Mouse (Mus musculus): ENCODE data around the gene Myo18a. TPM values are rescaled to one million over a fixed set of nuclear protein-coding genes. Genes with fewer than 3 reads are reported as not detected.
A peak's percentile ranks its signal among the peaks of the same experiment; 100 is the strongest.

The Myo18a gene
- polyA plus RNA-seq, 1 experiment from 2014 or later, result 43.7 TPM

GRCm38 (mm10) chr11:77775701-77776400 lies 12.8 kb downstream of the Myo18a start:
- Histone ChIP-seq H3K36me3 (peaks cover 12% of the 10 kb centered on the region), H3K4me2 (no peak overlapping the region), H3K27me3 (no peaks in the 10 kb centered on the region), H3K27ac (replicated peaks) (peak overlapping the region; percentile 50; the same call in 1 of the 2 replicates), H3K4me3 (no peak overlapping the region), H3K9ac (no peak overlapping the region), H3K4me1 (replicated peaks) (peaks cover 17% of the 10 kb centered on the region), H3K9me3 (no peaks in the 10 kb centered on the region)
- ATAC-seq (ENCODE audit: low FRiP score, low read depth), result no peak
- WGBS, result 52% methylated on average over 9 of the region's 9 CpGs

GRCm38 (mm10) chr11:77777436-77777835 lies 14.4 kb downstream of the Myo18a start:
- H3K4me2 ChIP-seq, result no peak overlapping the region
- H3K4me1 ChIP-seq (replicated peaks), result peaks cover 17% of the 10 kb centered on the region
- no peaks in the 10 kb centered on the region for H3K27me3 ChIP-seq
- no peak overlapping the region for H3K27ac ChIP-seq (replicated peaks)
- 89% methylated on average over 17 of the region's 17 CpGs for WGBS
- no peaks in the 10 kb centered on the region for H3K9me3 ChIP-seq
- peaks cover 12% of the 10 kb centered on the region for H3K36me3 ChIP-seq
- H3K9ac ChIP-seq, result no peak overlapping the region
- no peak for ATAC-seq (ENCODE audit: low FRiP score, low read depth)
- H3K4me3 ChIP-seq, result no peak overlapping the region

DNA sequence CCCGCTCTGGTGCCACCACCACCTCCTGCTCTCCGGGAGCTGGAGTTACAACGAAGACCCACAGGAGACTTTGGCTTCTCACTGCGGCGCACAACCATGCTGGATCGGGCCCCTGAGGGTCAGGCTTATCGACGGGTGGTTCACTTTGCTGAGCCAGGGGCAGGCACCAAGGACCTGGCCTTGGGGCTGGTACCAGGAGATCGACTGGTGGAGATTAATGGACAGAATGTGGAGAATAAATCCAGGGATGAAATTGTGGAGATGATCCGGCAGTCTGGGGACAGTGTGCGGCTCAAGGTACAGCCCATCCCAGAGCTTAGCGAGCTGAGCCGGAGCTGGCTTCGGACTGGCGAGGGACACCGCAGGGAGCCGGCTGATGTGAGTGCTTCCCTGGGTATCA lies 14.9 kb downstream of the Myo18a start:
- Histone ChIP-seq H3K4me2 (no peak overlapping the region), H3K27me3 (no peaks in the 10 kb centered on the region), H3K9me3 (no peaks in the 10 kb centered on the region), H3K4me1 (replicated peaks) (peaks cover 18% of the 10 kb centered on the region), H3K27ac (replicated peaks) (no peak overlapping the region), H3K4me3 (no peak overlapping the region), H3K36me3 (peaks cover 12% of the 10 kb centered on the region), H3K9ac (no peak overlapping the region)
- ATAC-seq (ENCODE audit: low FRiP score, low read depth), result no peak
- 91% methylated on average over 17 of the region's 17 CpGs for WGBS

GRCm38 (mm10) chr11:77779240-77779639 lies 16.2 kb downstream of the Myo18a start:
- Histone ChIP-seq H3K27ac (replicated peaks) (no peak overlapping the region), H3K4me2 (no peak overlapping the region), H3K9me3 (no peaks in the 10 kb centered on the region), H3K36me3 (peaks cover 12% of the 10 kb centered on the region), H3K9ac (no peak overlapping the region), H3K4me3 (no peak overlapping the region), H3K27me3 (no peaks in the 10 kb centered on the region), H3K4me1 (replicated peaks) (peaks cover 31% of the 10 kb centered on the region)
- WGBS, result 86% methylated on average over 1 of the region's 1 CpGs
- ATAC-seq (ENCODE audit: low FRiP score, low read depth), result no peak

- ATAC-seq (ENCODE audit: low FRiP score, low read depth), result no peak
- no peak overlapping the region for H3K9ac ChIP-seq
- H3K36me3 ChIP-seq, result peaks cover 12% of the 10 kb centered on the region
- H3K4me1 ChIP-seq (replicated peaks), result peaks cover 43% of the 10 kb centered on the region
- no peak overlapping the region for H3K4me3 ChIP-seq
- H3K27me3 ChIP-seq, result no peaks in the 10 kb centered on the region
- no peak overlapping the region for H3K27ac ChIP-seq (replicated peaks)
- no peaks in the 10 kb centered on the region for H3K9me3 ChIP-seq
- no peak overlapping the region for H3K4me2 ChIP-seq
- whole genome bisulfite sequencing, result 60% methylated on average over 7 of the region's 7 CpGs
Observed at GRCm38 (mm10) chr11:77781088-77781487, 18.0 kb downstream of the Myo18a start.

DNA sequence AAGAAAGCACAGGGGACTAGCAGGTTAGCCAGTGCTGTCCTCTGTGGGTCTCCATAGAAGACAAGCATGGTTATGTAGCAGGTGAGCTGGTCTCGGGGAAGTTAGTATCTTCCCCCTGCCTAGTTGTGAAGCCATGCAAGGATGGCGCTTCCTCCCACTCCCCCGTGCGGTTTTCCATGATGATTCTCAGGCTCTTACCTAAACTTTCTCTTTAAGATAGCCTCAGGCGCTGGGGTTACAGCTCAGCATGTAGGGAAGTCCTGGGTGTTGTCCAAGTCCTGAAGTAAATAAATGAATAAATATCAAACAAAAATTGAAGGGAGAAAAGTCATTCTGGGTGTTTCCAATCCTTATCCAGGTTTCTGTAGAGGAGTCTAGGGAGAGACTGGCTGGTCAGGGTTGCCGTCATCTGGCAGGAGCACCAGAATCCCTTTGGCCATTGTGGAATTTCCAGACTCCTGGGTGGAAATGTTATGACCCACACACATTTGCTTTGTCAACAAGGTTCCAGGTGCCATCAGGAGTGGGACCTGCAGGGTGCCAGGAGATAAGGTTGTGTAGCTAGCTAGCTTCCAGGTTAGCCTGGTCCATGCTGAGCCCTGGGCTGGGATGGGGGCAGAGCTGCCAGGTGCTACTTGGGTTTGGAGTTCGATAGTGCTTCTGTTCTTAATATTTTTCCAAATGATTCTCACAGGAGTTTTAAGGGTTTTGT lies 19.2 kb downstream of the Myo18a start:
- H3K27me3 ChIP-seq, result no peaks in the 10 kb centered on the region
- no peak for ATAC-seq (ENCODE audit: low FRiP score, low read depth)
- WGBS, result 89% methylated on average over 7 of the region's 7 CpGs
- H3K9ac ChIP-seq, result no peak overlapping the region
- no peak overlapping the region for H3K27ac ChIP-seq (replicated peaks)
- peaks cover 49% of the 10 kb centered on the region for H3K4me1 ChIP-seq (replicated peaks)
- H3K4me3 ChIP-seq, result no peak overlapping the region
- H3K4me2 ChIP-seq, result no peak overlapping the region
- peaks cover 10% of the 10 kb centered on the region for H3K36me3 ChIP-seq
- no peaks in the 10 kb centered on the region for H3K9me3 ChIP-seq

DNA sequence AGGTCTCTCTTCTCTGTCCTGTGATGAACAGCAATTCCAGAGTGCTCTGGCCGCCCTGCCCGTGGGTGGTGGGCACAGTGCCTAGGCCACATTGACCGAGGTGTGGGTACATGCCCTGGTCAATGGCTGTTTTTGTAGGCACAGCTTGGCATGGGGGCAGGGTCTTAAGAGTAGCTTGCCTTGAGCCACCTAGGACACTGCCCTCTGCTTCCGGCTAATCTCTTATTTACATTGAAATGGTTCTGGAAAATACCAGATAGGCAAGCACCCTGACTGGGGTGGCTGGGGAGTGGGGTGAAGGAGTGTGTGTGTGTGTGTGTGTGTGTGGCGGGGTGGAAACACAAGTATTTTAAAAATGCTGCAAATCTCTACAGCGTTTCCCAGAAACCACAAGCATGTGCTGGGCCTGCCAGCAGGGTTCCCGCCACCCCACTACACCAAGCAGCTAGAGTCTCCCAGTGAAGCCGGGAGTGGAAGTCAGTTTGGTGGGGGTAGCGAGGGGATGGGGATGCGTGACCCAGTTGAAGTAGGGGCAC lies 20.2 kb downstream of the Myo18a start:
- H3K27ac ChIP-seq (replicated peaks), result peak overlapping the region; percentile 67; the same call in 1 of the 2 replicates
- H3K4me1 ChIP-seq (replicated peaks), result peaks cover 49% of the 10 kb centered on the region
- H3K4me2 ChIP-seq, result no peak overlapping the region
- H3K27me3 ChIP-seq, result no peaks in the 10 kb centered on the region
- no peak overlapping the region for H3K4me3 ChIP-seq
- 0 out of 2 replicates have a peak overlapping the region, but pooled peaks have one; percentile 10 for H3K9ac ChIP-seq
- WGBS, result 50% methylated on average over 10 of the region's 10 CpGs
- no peaks in the 10 kb centered on the region for H3K36me3 ChIP-seq
- no peak; the same call in 1 of the 2 replicates for ATAC-seq (ENCODE audit: low FRiP score, low read depth)
- H3K9me3 ChIP-seq, result no peaks in the 10 kb centered on the region

DNA sequence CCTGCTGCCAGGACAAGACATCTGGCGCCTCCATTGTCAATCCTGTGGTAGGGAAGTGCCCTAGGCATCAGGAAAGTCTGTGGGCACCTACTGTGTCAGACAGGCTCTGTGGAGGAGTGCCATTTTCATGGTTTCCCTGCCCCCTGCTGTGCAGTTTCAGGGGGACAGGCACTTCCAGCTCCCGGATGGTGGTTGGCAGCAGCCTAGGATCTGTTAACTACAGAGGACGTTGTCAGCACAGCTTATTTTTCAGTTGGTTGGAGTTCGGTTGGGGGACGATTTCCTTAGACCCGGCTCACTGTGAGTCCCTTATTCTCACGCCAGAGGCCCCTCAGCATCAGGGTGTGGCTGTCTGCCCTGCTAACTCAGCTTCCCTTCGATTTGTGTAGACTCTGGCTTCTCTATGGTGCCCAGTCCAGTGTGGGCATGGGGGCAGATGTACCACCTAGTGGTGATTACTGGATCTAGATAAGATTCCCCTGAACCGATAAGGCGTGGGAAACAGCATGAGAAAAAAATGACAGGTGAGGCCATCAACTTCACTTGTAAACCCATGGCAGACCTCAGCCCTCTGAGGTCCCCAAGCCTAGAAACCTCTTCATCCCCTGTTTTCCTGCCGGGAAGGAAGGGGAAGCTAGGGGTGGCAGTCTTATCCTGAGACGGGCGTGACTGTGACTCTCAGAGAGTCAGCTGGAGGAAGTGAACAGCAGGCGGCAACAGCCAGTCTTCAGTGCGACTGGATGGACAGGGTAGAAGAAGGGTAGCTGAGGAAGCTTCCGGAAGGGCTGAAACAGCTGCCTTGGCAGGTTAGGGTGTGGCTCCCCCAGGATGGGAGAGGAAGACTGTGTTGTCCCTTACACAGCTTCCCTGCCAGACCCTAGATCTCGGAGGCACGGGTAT lies 21.0 kb downstream of the Myo18a start:
- peak overlapping the region; percentile 67; the same call in 1 of the 2 replicates for H3K27ac ChIP-seq (replicated peaks)
- H3K4me1 ChIP-seq (replicated peaks), result peaks cover 49% of the 10 kb centered on the region
- H3K4me2 ChIP-seq, result no peak overlapping the region
- H3K4me3 ChIP-seq, result no peak overlapping the region
- H3K9me3 ChIP-seq, result no peaks in the 10 kb centered on the region
- H3K27me3 ChIP-seq, result no peaks in the 10 kb centered on the region
- 50% methylated on average over 18 of the region's 18 CpGs for WGBS
- no peaks in the 10 kb centered on the region for H3K36me3 ChIP-seq
- ATAC-seq (ENCODE audit: low FRiP score, low read depth), result peak; percentile 31
- H3K9ac ChIP-seq, result peak overlapping the region; percentile 10; the same call in 1 of the 2 replicates

DNA sequence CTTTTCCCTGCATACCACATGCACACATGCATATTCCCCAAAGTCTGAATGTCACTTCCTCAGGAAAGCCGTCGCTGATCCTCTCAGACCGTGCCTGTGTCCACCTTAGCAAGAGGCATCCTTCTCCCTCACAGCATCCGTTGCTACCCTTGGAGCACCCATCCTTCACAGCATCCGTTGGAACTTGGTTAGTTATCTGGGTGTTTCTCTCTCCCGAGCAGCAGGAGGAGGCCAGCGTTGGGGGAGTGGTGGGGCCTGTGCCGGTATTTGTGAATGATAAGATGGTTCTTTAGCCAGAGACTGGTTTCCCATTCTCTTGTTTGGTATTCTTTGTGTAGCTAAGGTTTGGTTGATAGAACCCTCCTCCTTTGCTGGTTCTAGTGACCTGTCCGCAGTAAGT lies 21.8 kb downstream of the Myo18a start:
- WGBS, result 80% methylated on average over 9 of the region's 9 CpGs
- H3K27ac ChIP-seq (replicated peaks), result peak overlapping the region; percentile 69; the same call in 1 of the 2 replicates
- H3K4me2 ChIP-seq, result no peak overlapping the region
- ATAC-seq (ENCODE audit: low FRiP score, low read depth), result no peak
- no peak overlapping the region for H3K9ac ChIP-seq
- no peak overlapping the region for H3K4me3 ChIP-seq
- H3K36me3 ChIP-seq, result no peaks in the 10 kb centered on the region
- H3K9me3 ChIP-seq, result no peaks in the 10 kb centered on the region
- peaks cover 49% of the 10 kb centered on the region for H3K4me1 ChIP-seq (replicated peaks)
- no peaks in the 10 kb centered on the region for H3K27me3 ChIP-seq

DNA sequence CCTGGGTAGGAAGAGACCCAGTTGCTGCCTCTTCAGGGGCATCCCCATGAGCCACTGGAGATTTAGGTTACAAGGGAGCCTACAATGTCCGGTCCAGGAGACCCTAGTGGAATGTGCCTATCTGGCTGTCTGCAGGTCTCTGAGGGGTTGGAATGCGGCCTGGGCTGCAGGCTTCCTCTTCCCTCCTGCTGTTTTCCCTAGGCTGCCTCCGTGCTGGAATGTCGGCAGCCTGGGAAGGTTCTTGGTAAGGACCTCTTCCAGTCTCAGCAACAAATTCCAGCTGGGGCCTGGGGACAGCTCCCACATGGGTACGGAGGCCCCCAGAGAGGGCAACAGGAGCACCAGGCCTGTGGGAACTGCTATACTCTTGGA lies 22.3 kb downstream of the Myo18a start:
- Histone ChIP-seq H3K4me1 (replicated peaks) (peaks cover 52% of the 10 kb centered on the region), H3K36me3 (no peaks in the 10 kb centered on the region), H3K27me3 (no peaks in the 10 kb centered on the region), H3K9me3 (no peaks in the 10 kb centered on the region), H3K4me3 (no peak overlapping the region), H3K27ac (replicated peaks) (peak overlapping the region; percentile 69), H3K9ac (no peak overlapping the region), H3K4me2 (no peak overlapping the region)
- ATAC-seq (ENCODE audit: low FRiP score, low read depth), result no peak
- 19% methylated on average over 5 of the region's 5 CpGs for WGBS

- ATAC-seq (ENCODE audit: low FRiP score, low read depth), result 0 out of 2 replicates have a peak, but pooled peaks have one; percentile 28
- H3K4me2 ChIP-seq, result no peak overlapping the region
- WGBS, result 48% methylated on average over 7 of the region's 7 CpGs
- H3K27me3 ChIP-seq, result no peaks in the 10 kb centered on the region
- no peak overlapping the region for H3K9ac ChIP-seq
- H3K4me1 ChIP-seq (replicated peaks), result peaks cover 52% of the 10 kb centered on the region
- peak overlapping the region; percentile 69 for H3K27ac ChIP-seq (replicated peaks)
- no peaks in the 10 kb centered on the region for H3K9me3 ChIP-seq
- H3K4me3 ChIP-seq, result no peak overlapping the region
- no peaks in the 10 kb centered on the region for H3K36me3 ChIP-seq
Observed at GRCm38 (mm10) chr11:77785768-77786561, 22.9 kb downstream of the Myo18a start.
